Mouse (Mus musculus): ENCODE data around the gene Msantd3. TPM values are rescaled to one million over a fixed set of nuclear protein-coding genes. Genes with fewer than 3 reads are reported as not detected.

Msantd3 gene
- total and polyA plus RNA-seq, 3 experiments, result not detected

- no peak for DNase-seq (ENCODE audit: extremely low read depth)
- TF ChIP-seq GABPA (IDR thresholded peaks at IDR 0.05; ENCODE audit: insufficient replicate concordance, low read depth, low read length) (no peak), MYC (IDR thresholded peaks at IDR 0.05; ENCODE audit: low read depth, low read length) (no peak), MXI1 (IDR thresholded peaks at IDR 0.05; ENCODE audit: low read depth, low read length) (no peak), JUND (conservative IDR thresholded peaks at IDR 0.05; ENCODE audit: low read depth, low read length) (no peak), IRF4 (IDR thresholded peaks at IDR 0.05; ENCODE audit: low read depth, low read length) (no peak), KAT2A (IDR thresholded peaks at IDR 0.05; ENCODE audit: insufficient replicate concordance, low read length) (no peak), RCOR1 (conservative IDR thresholded peaks at IDR 0.05; ENCODE audit: low read depth, low read length) (no peak), UBTF (IDR thresholded peaks at IDR 0.05; ENCODE audit: low read depth, low read length) (no peak), NRF1 (IDR thresholded peaks at IDR 0.05; ENCODE audit: low read depth, low read length) (no peak)
- dilution Hi-C loops (cut with MboI; ENCODE audit: extremely low pct_ligation_motif_present, extremely low pct_unique_long_range_greater_than_20kb, low sequenced_read_pairs), result no loop called here
- H3K27me3 ChIP-seq (replicated peaks), result no peaks in the 10 kb centered on the region
- no peak overlapping the region for H3K27ac ChIP-seq (ENCODE audit: insufficient read depth, low read depth)
- no peaks in the 10 kb centered on the region for H3K4me1 ChIP-seq (ENCODE audit: control insufficient read depth in 1 of 2, insufficient read depth in 2 of 2)
- H3K79me2 ChIP-seq (replicated peaks; ENCODE audit: control insufficient read depth, extremely low read depth, insufficient read depth, poor library complexity, severe bottlenecking), result no peaks in the 10 kb centered on the region
- no peak overlapping the region for H3K9ac ChIP-seq (ENCODE audit: insufficient read depth, low read depth)
- no peak overlapping the region for H3K4me3 ChIP-seq (replicated peaks in 1 of 3; ENCODE audit: low read depth in 2 of 3, low read length in 2 of 3, poor library complexity in 1 of 3)
- in situ Hi-C loops (cut with MboI; ENCODE audit: low pct_ligation_motif_present, low pct_unique_long_range_greater_than_20kb, low sequenced_read_pairs), result no loop called here
- no peaks in the 10 kb centered on the region for H3K9me3 ChIP-seq (replicated peaks; ENCODE audit: low read length)
- no peak overlapping the region for H3K4me2 ChIP-seq (ENCODE audit: insufficient read depth, low read depth, poor library complexity, severe bottlenecking)
- H3K36me3 ChIP-seq (replicated peaks in 1 of 2; ENCODE audit: control insufficient read depth in 1 of 2, insufficient read depth in 1 of 2, low read length in 1 of 2), result no peaks in the 10 kb centered on the region
Measured at GRCm38 (mm10) chr4:48546568-48547496, 7.1 kb downstream of the Msantd3 start.

GRCm38 (mm10) chr4:48548393-48549045, 8.8 kb downstream of the Msantd3 start:
- no peaks in the 10 kb centered on the region for H3K79me2 ChIP-seq (replicated peaks; ENCODE audit: control insufficient read depth, extremely low read depth, insufficient read depth, poor library complexity, severe bottlenecking)
- H3K4me1 ChIP-seq (ENCODE audit: control insufficient read depth in 1 of 2, insufficient read depth in 2 of 2), result no peaks in the 10 kb centered on the region
- no peak overlapping the region for H3K27ac ChIP-seq (ENCODE audit: insufficient read depth, low read depth)
- DNase-seq (ENCODE audit: extremely low read depth), result no peak
- dilution Hi-C loops (cut with MboI; ENCODE audit: extremely low pct_ligation_motif_present, extremely low pct_unique_long_range_greater_than_20kb, low sequenced_read_pairs) (no loop called here), in situ Hi-C loops (cut with MboI; ENCODE audit: low pct_ligation_motif_present, low pct_unique_long_range_greater_than_20kb, low sequenced_read_pairs) (no loop called here)
- H3K27me3 ChIP-seq (replicated peaks), result no peaks in the 10 kb centered on the region
- no peak overlapping the region for H3K4me2 ChIP-seq (ENCODE audit: insufficient read depth, low read depth, poor library complexity, severe bottlenecking)
- no peak for TF ChIP-seq POLR2AphosphoS2 (IDR thresholded peaks at IDR 0.05; ENCODE audit: low read depth, low read length)
- H3K9ac ChIP-seq (ENCODE audit: insufficient read depth, low read depth), result no peak overlapping the region
- no peaks in the 10 kb centered on the region for H3K36me3 ChIP-seq (replicated peaks in 1 of 2; ENCODE audit: control insufficient read depth in 1 of 2, insufficient read depth in 1 of 2, low read length in 1 of 2)
- H3K9me3 ChIP-seq (replicated peaks; ENCODE audit: low read length), result no peaks in the 10 kb centered on the region
- no peak overlapping the region for H3K4me3 ChIP-seq (replicated peaks in 1 of 3; ENCODE audit: low read depth in 2 of 3, low read length in 2 of 3, poor library complexity in 1 of 3)

GRCm38 (mm10) chr4:48549661-48550060, 9.9 kb downstream of the Msantd3 start:
- dilution Hi-C loops (cut with MboI; ENCODE audit: extremely low pct_ligation_motif_present, extremely low pct_unique_long_range_greater_than_20kb, low sequenced_read_pairs), result no loop called here
- H3K27me3 ChIP-seq (replicated peaks), result no peaks in the 10 kb centered on the region
- no peak for DNase-seq (ENCODE audit: extremely low read depth)
- no peak for TF ChIP-seq KAT2A (IDR thresholded peaks at IDR 0.05; ENCODE audit: insufficient replicate concordance, low read length)
- TF ChIP-seq USF2 (conservative IDR thresholded peaks at IDR 0.05; ENCODE audit: low read depth, low read length), result no peak
- TF ChIP-seq MAZ (IDR thresholded peaks at IDR 0.05; ENCODE audit: low read depth, low read length), result no peak
- no peak for TF ChIP-seq GABPA (IDR thresholded peaks at IDR 0.05; ENCODE audit: insufficient replicate concordance, low read depth, low read length)
- no peak for TF ChIP-seq TBP (conservative IDR thresholded peaks at IDR 0.05; ENCODE audit: low read depth, low read length)
- H3K4me1 ChIP-seq (ENCODE audit: control insufficient read depth in 1 of 2, insufficient read depth in 2 of 2), result peaks cover 0 to 2% of the 10 kb centered on the region in 2 experiments; a peak in 1 of 4 replicates
- H3K9me3 ChIP-seq (replicated peaks; ENCODE audit: low read length), result no peaks in the 10 kb centered on the region
- H3K27ac ChIP-seq (ENCODE audit: insufficient read depth, low read depth), result no peak overlapping the region
- H3K36me3 ChIP-seq (replicated peaks in 1 of 2; ENCODE audit: control insufficient read depth in 1 of 2, insufficient read depth in 1 of 2, low read length in 1 of 2), result no peaks in the 10 kb centered on the region
- no peak overlapping the region for H3K4me2 ChIP-seq (ENCODE audit: insufficient read depth, low read depth, poor library complexity, severe bottlenecking)
- H3K79me2 ChIP-seq (replicated peaks; ENCODE audit: control insufficient read depth, extremely low read depth, insufficient read depth, poor library complexity, severe bottlenecking), result no peaks in the 10 kb centered on the region
- H3K4me3 ChIP-seq (replicated peaks in 1 of 3; ENCODE audit: low read depth in 2 of 3, low read length in 2 of 3, poor library complexity in 1 of 3), result no peak overlapping the region
- in situ Hi-C loops (cut with MboI; ENCODE audit: low pct_ligation_motif_present, low pct_unique_long_range_greater_than_20kb, low sequenced_read_pairs), result no loop called here
- H3K9ac ChIP-seq (ENCODE audit: insufficient read depth, low read depth), result no peak overlapping the region

Measured in CH12.LX (cell line).